Mouse (Mus musculus) gastrocnemius, postnatal 14 days (tissue): Measurements from ENCODE around the gene Rbm28. TPM values are rescaled to one million over a fixed set of nuclear protein-coding genes. Genes with fewer than 3 reads are reported as not detected.
A peak's percentile ranks its signal among the peaks of the same experiment; 100 is the strongest.

ENCODE experiments used
- DNase-seq: peaks from one replicate; pipeline ENCODE4 v3.0.0; 2021; ENCODE audit warnings: mixed read lengths
- intact Hi-C: fragments of 180-260 bp; cut with DNase I; formaldehyde crosslinking; loops from one replicate; pipeline ENCODE4 v1.15.1; 2025; ENCODE audit warnings: low total_unique reads
- microRNA-seq, 2 experiments: library from miRNA; unstranded; fragments of <30 nt; microRNA quantifications; one replicate each; pipeline ENCODE4 v1.2.0; 2021
- total RNA-seq, 2 experiments: library from RNA; stranded (reverse); gene quantifications; 2 replicates each; pipeline ENCODE4 v1.2.3; 2021

Rbm28 gene
- total RNA-seq, 2 experiments from 2014 or later: 13.6 to 13.8 TPM

DNA sequence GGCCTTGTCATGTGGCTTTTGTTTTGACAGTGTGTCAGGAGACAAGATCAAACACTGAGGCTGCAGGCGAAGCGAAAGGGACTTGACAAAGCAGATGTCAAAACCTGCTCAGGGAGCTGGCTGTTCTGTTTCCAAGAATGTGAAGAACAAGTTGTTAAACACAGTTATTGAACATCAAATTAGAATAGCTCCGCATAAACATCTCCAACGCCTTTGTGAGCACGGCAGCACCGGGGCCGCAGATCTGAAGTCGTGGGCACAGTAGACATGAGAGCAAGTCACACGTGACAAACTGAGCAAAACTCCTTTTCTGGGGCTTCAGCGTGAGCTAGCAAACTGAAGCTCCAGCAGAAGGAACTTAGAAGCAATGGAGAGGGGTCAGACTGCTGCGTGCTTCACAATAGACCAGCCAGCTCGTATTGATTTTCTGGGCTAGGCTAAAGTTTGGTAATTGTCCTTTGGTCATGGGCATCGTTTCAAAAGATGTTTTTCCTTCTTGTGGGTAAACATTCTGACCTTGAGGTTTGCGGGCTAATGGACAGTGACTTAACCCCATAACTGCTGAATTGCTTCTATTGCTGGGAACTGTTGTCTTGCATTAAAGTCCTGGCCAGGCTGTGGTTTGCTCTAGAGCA, 65.2 kb downstream of the Rbm28 start:
- DNase-seq: no peak

DNA sequence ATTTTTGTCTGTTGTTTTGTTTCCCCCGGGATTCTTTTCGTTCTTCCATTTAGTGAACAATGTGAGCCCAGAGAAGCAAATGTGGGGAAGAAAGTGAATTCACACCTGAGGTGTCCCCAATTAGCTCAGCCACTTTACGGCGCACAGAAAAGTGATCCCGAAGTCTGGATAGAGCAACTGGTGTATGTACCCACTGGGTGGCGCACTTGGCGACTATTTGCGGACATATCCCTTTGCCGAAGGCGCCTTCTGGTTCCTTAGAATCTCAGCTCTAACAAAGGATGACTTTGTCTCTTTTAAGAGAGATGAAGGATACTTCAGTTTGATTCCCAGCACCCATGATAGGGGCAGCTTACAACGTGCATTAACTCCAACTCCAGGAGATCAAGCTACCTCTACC, 71.9 kb downstream of the Rbm28 start:
- peak; percentile 16 for DNase-seq
- intact Hi-C loops: no loop called here

More for the DNA sequence above, 65.2 kb downstream of the Rbm28 start:
- intact Hi-C loops: no loop called here

DNA sequence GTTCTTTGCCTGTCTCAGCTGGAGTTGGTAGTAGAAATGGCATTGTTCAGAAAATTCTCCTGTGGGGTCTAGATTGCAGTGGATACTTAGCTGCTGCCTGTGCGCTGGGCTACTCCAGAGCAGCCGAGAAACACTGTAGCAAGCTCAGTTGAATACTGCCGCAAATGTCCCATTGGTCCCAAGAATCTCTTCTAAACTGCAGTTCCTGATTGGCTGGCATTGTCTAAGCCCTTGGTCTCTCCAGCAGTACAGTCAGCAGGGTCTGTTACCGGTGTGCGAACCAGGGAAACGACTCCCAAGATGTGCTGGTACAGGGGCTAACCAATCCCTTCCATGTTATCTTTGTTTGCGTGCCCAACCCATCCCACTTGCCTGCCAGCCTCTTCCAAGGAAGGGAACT, 72.6 kb downstream of the Rbm28 start:
- intact Hi-C loops: no loop called here
- DNase-seq: no peak

DNA sequence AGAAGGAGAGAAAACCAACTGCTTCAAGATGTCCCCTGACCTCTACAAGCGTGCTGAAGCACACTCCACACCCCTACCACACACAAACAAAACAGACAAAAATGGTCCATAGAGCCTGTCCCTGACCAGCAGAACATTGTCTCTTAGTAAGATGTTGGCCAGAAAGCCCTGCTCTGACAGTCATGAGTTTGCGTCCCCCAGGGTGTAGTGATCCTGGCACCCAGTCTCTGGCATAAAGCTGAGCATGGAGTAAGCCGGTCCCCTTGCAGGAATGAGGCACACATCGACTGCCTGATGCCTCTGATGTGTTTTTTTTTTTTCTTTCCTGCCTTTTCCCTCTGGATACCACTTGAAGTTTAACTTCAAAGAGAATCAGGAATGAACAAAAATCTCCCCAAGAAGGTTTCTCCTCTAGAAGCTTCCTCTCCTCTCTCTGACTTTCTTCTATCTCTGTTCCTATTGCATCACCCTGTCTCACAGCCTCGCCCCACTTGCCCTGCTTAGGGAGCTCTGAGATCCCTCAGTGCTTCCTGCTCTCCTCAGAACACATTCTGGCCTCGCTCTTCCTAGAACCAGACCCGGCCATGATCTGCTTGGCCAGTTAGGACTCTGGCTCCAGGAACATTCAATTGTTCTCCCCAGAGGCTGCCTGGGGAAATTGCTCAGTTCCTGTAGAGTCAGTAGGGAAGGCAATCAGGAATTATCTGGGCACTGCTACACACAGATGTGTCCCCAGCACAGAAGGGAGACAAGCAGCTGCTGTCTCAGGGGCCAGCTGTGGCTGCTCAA, 76.7 kb downstream of the Rbm28 start:
- DNase-seq: peak; percentile 51

DNA sequence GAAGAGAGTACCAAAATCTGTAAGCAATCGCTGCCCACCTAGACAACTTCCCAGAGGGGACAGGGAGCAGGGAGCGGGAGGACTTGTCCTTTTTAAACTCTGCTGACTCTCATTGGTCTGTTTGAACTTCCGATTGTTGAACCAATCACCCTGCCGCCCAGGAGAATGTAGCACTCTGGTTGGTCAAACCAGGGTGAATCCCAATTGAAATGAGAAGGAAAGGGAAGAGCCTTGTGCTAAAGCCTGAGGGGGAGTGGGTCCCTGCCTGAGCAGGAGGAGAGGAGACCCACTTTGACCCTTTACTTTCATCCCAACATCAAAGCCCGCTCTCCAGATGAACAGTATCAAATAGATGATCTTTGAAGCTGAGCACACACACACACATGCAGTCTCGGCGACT, 80.4 kb downstream of the Rbm28 start:
- DNase-seq: no peak
- intact Hi-C loops: no loop called here

More for the DNA sequence above, 76.7 kb downstream of the Rbm28 start:
- intact Hi-C loops: no loop called here

DNA sequence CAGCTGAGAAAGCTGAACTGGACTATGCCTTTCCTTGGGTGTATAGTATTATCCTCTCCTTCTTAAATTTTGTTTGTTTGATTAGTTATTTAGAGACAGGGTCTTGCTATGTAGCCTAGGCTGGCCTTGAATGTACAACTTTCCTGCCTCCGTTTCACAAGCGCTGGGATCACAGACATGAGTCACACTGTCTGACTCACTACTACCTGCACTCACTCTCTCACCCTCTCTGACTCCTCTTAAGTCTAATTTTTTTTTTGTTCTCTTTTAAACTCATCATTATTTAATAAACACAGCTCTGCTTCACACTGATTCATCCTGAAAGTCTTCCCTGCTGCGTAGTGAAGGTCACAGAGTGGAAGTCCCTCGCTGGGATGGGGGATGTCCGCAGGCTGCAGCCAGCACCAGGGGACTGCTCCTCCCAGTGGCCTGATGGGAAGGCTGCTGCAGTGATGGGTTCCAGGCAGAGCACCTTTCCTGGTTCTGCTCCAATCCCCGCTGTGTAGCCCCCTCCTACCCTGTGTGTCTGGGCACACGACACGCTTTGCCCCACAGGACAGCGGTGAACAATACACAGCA, 81.9 kb downstream of the Rbm28 start:
- intact Hi-C loops: no loop called here
- DNase-seq: no peak

DNA sequence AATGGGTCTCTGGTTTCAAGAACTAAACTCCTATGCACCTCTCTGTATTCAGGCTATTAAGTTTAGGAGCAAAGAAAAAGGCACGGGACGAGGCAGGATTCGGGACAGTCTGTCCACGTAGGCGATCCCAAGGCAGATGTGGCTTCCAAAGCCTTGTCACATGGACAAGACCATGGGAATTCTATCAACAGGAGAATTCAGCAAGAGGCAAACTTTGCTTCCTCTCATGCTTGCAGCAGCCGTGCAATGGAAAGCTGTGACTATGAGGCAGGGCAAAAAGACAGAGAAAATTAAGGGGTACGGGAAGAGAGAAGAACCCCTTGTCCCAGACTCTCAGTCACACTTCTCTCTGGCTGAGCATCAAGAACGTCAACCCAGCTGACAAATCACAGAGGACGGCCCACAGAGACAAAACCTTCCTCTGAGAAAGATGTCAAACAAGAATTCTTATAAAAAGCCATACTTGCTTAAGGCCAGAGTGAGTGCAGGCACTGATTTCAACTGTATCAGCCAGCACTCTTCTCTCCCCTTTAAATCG, 82.9 kb downstream of the Rbm28 start:
- intact Hi-C loops: no loop called here
- DNase-seq: no peak

DNA sequence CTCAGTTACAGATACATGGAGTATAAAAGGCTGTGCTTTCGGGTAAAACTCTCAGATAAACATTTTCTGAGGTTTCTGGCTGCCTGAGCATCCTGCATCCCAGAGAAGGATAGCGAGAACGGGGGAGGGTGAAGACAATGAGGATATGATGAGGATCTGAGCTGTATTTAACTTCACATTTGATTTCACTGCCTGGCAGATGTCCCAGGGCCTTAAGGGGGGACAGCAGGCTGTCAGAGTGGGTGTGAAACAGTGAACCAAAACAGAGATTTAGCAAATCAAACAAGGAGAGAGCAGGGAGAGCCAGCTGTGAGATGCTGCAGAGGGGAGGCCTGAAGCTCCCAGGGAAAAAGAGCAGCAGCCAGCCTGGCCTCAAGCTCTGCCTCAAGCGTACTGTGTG, 85.5 kb downstream of the Rbm28 start:
- DNase-seq: no peak
- intact Hi-C loops: no loop called here

DNA sequence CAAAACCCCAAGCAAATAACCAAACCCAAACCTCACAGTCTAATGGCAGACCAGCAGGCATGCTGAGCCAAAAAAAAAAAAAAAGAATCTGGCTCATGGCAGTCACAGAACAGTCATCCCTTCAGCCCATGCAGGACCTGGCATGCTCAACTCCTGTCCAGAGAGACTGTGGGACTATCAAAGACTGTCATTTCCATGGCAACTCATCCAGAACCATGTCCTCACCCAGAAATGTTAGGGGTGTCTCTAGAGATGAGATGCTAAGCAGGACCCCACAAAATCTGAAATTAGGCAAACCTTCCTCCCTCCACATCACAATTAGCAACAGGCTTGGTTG, 90.7 kb downstream of the Rbm28 start:
- no peak for DNase-seq
- intact Hi-C loops: no loop called here

Small RNA genes within 50 kb of the gene (microRNA-seq; reads per million reads assigned to microRNA genes)
- gene Gm24303: 0 reads per million in 2 experiments

Other genes with a start within 250 kb of the Rbm28 start
- under 1 TPM; 0.16 to 0.51 TPM for gene Lep, start 104.8 kb downstream of the Rbm28 start, total RNA-seq
- under 1 TPM; 0.64 to 0.88 TPM for gene Prrt4, start 14.6 kb upstream of the Rbm28 start, total RNA-seq
- gene Impdh1, start 51.4 kb upstream of the Rbm28 start, total RNA-seq: 10 to 100 TPM; 20.2 to 23.8 TPM
- gene Hilpda, start 107.5 kb upstream of the Rbm28 start, total RNA-seq: 1 to 10 TPM; 5.3 to 5.4 TPM
- gene Fam71f2, start 114.6 kb upstream of the Rbm28 start, total RNA-seq: under 1 TPM; 0.20 to 0.21 TPM
- not detected for gene Fam71f1, start 154.1 kb upstream of the Rbm28 start, total RNA-seq
- gene Calu, start 183.1 kb upstream of the Rbm28 start, total RNA-seq: 100 to 1,000 TPM; 121 to 131 TPM
- gene Opn1sw, start 223.5 kb upstream of the Rbm28 start, total RNA-seq: under 1 TPM; 0.09 to 0.14 TPM
- 10 to 100 TPM in 1 of 2 experiments, 1 to 10 TPM in 1; 9.6 to 13.2 TPM for gene Ccdc136, start 231.3 kb upstream of the Rbm28 start, total RNA-seq